Mouse (Mus musculus) testis, adult 2 months (tissue): Measurements from ENCODE around the gene Ptprcap.

Experiments
- CTCF ChIP-seq: fragments of 200-500 bp; IDR thresholded peaks from 2 replicates; pipeline ENCODE4 v1.5.1; 2012; ENCODE audit warnings: low read depth, mild to moderate bottlenecking, inconsistent platforms, low read length, moderate library complexity; ENCODE audit not compliant: control insufficient read depth, insufficient read depth, insufficient replicate concordance
- POLR2A ChIP-seq: fragments of 200-500 bp; IDR thresholded peaks from 2 replicates; pipeline ENCODE4 v1.6.1; 2012; ENCODE audit warnings: low read depth, mild to moderate bottlenecking, inconsistent platforms, low read length, moderate library complexity; ENCODE audit not compliant: control insufficient read depth

- TF ChIP-seq CTCF, result no peak
- no peak for TF ChIP-seq POLR2A
Observed at GRCm38 (mm10) chr19:4187303-4187702, 33.9 kb downstream of the Ptprcap start.
